Mouse (Mus musculus) macrophage (primary cell): ENCODE data around the gene Slc30a2. TPM values are rescaled to one million over a fixed set of nuclear protein-coding genes. Genes with fewer than 3 reads are reported as not detected.

Experiments
- H3K27ac ChIP-seq: fragments of 350-480 bp; formaldehyde crosslinking; 2 replicates; pipeline ENCODE4 v1.9.0; 2021
- H3K36me3 ChIP-seq: fragments of 350-480 bp; formaldehyde crosslinking; 2 replicates; pipeline ENCODE4 v1.9.0; 2021; ENCODE audit errors: inconsistent target
- H3K4me3 ChIP-seq: fragments of 350-480 bp; formaldehyde crosslinking; 2 replicates; pipeline ENCODE4 v1.9.0; 2021; ENCODE audit errors: inconsistent target
- H3K79me2 ChIP-seq: fragments of 350-480 bp; formaldehyde crosslinking; 2 replicates; pipeline ENCODE4 v1.9.0; 2021; ENCODE audit errors: inconsistent target
- WGBS: methylation state at CpG from one replicate; pipeline ENCODE4 v1.1.7; 2026; ENCODE audit warnings: inconsistent platforms; ENCODE audit not compliant: missing documents; 5-methylcytosine and 5-hydroxymethylcytosine counted together
- polyA plus RNA-seq: library from polyadenylated mRNA; stranded (reverse); fragments of 250-400 nt; gene quantifications from 3 replicates; pipeline ENCODE4 v1.2.4, GENCODE M21; 2018; ENCODE audit warnings: inconsistent platforms

The Slc30a2 gene
- polyA plus RNA-seq, 1 experiment from 2014 or later = not detected

- H3K36me3 ChIP-seq = no peaks in the 10 kb centered on the region
- H3K79me2 ChIP-seq = no peaks in the 10 kb centered on the region
- no peak overlapping the region for H3K27ac ChIP-seq
- H3K4me3 ChIP-seq = no peak overlapping the region
- 28% methylated on average over 7 of the region's 8 CpGs for WGBS
Measured at GRCm38 (mm10) chr4:134392595-134392994, 49.6 kb downstream of the Slc30a2 start.

GRCm38 (mm10) chr4:134393026-134393425 lies 50.0 kb downstream of the Slc30a2 start:
- WGBS = 38% methylated on average over 12 of the region's 12 CpGs
- H3K79me2 ChIP-seq = no peaks in the 10 kb centered on the region

GRCm38 (mm10) chr4:134395142-134395541 lies 52.2 kb downstream of the Slc30a2 start:
- Histone ChIP-seq H3K79me2 (no peaks in the 10 kb centered on the region), H3K27ac (no peak overlapping the region), H3K4me3 (no peak overlapping the region), H3K36me3 (no peaks in the 10 kb centered on the region)
- 97% methylated on average over 3 of the region's 7 CpGs for WGBS

More at GRCm38 (mm10) chr4:134393026-134393425, 50.0 kb downstream of the Slc30a2 start:
- H3K27ac ChIP-seq = no peak overlapping the region
- H3K36me3 ChIP-seq = no peaks in the 10 kb centered on the region
- no peak overlapping the region for H3K4me3 ChIP-seq

GRCm38 (mm10) chr4:134395977-134396825 lies 53.2 kb downstream of the Slc30a2 start, which contains the start of gene Pafah2:
TSS of gene Pafah2 (plus strand) at chr4:134396320.
- 2% methylated on average over 30 of the region's 31 CpGs for WGBS
- Histone ChIP-seq H3K27ac (peak within 1 kb of the TSS; percentile 64), H3K36me3 (no peaks in the 10 kb centered on the region), H3K79me2 (no peaks in the 10 kb centered on the region), H3K4me3 (peak within 1 kb of the TSS; percentile 73)

- H3K36me3 ChIP-seq = no peaks in the 10 kb centered on the region
- H3K27ac ChIP-seq = peak overlapping the region; percentile 25; the same call in 1 of the 2 replicates
- no peaks in the 10 kb centered on the region for H3K79me2 ChIP-seq
- peak overlapping the region; percentile 73; the same call in 1 of the 2 replicates for H3K4me3 ChIP-seq
- WGBS = 24% methylated on average over 7 of the region's 7 CpGs
Measured at GRCm38 (mm10) chr4:134397121-134397520, 54.1 kb downstream of the Slc30a2 start.

- H3K4me3 ChIP-seq = no peak overlapping the region
- H3K36me3 ChIP-seq = no peaks in the 10 kb centered on the region
- no peaks in the 10 kb centered on the region for H3K79me2 ChIP-seq
- no peak overlapping the region for H3K27ac ChIP-seq
- 87% methylated on average over 5 of the region's 9 CpGs for WGBS
Measured at GRCm38 (mm10) chr4:134397732-134398131, 54.8 kb downstream of the Slc30a2 start.

- 54% methylated on average over 5 of the region's 5 CpGs for WGBS
- Histone ChIP-seq H3K79me2 (no peaks in the 10 kb centered on the region), H3K27ac (no peak overlapping the region), H3K4me3 (no peak overlapping the region), H3K36me3 (no peaks in the 10 kb centered on the region)
Measured at GRCm38 (mm10) chr4:134400206-134400605, 57.2 kb downstream of the Slc30a2 start.

- H3K36me3 ChIP-seq = no peaks in the 10 kb centered on the region
- no peaks in the 10 kb centered on the region for H3K79me2 ChIP-seq
- peak overlapping the region; percentile 51 for H3K27ac ChIP-seq
- peak overlapping the region; percentile 31 for H3K4me3 ChIP-seq
- 4% methylated on average over 18 of the region's 19 CpGs for WGBS
Measured at GRCm38 (mm10) chr4:134401181-134401661, 58.2 kb downstream of the Slc30a2 start.

- H3K4me3 ChIP-seq = 0 out of 2 replicates have a peak overlapping the region, but pooled peaks have one; percentile 31
Measured at GRCm38 (mm10) chr4:134401856-134402570, 59.0 kb downstream of the Slc30a2 start.

GRCm38 (mm10) chr4:134402571-134403262 lies 59.7 kb downstream of the Slc30a2 start:
- Histone ChIP-seq H3K36me3 (no peaks in the 10 kb centered on the region), H3K79me2 (no peaks in the 10 kb centered on the region), H3K4me3 (no peak overlapping the region; the same call in 1 of the 2 replicates), H3K27ac (peak overlapping the region; percentile 51)
- WGBS = 14% methylated on average over 16 of the region's 16 CpGs

More at GRCm38 (mm10) chr4:134401856-134402570, 59.0 kb downstream of the Slc30a2 start:
- Histone ChIP-seq H3K36me3 (no peaks in the 10 kb centered on the region), H3K27ac (peak overlapping the region; percentile 51), H3K79me2 (no peaks in the 10 kb centered on the region)
- 13% methylated on average over 16 of the region's 16 CpGs for WGBS

GRCm38 (mm10) chr4:134403721-134404120 lies 60.7 kb downstream of the Slc30a2 start:
- 0 out of 2 replicates have a peak overlapping the region, but pooled peaks have one; percentile 51 for H3K27ac ChIP-seq
- WGBS = 28% methylated on average over 7 of the region's 7 CpGs
- H3K4me3 ChIP-seq = no peak overlapping the region
- no peaks in the 10 kb centered on the region for H3K79me2 ChIP-seq
- H3K36me3 ChIP-seq = no peaks in the 10 kb centered on the region
